In the genomic region with DNA sequence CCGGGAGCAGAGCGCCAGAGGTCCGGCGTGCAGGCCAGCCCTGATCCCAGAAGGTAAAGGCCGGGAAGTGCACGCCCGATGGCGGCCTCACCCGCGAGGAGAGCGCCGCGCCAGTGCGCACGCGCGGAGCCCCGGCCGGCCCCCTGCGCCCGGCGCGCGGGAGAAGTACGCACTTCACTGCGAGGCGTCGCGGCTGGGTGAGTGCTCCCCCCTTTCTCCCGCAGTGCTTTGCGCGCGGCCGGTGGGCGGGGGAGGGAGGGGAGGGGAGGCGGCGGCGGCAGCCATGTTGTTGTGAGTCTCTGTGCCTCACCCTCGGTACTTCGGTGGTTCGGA, we compare ENCODE assay signal across 8 mouse cellular contexts. TPM values are rescaled to one million over a fixed set of nuclear protein-coding genes. Genes with fewer than 3 reads are reported as not detected.
DNase-seq lines count a peak whose midpoint lies in the region; ATAC-seq and TF ChIP-seq lines count a peak whose summit lies in the region.

Pum2 (plus strand) TSS at position 161 of the 333 bp plus-strand sequence.

- peak; percentile 94 for ATAC-seq in forebrain, embryonic 12.5 days (ENCODE audit: low FRiP score)
- peak; percentile 97 for ATAC-seq in heart, postnatal 0 days (ENCODE audit: insufficient read depth, low read depth)
- ATAC-seq in liver, embryonic 16.5 days (ENCODE audit: low read depth), result peak; percentile 97
- peak; percentile 96 for ATAC-seq in neural tube, embryonic 13.5 days (ENCODE audit: low read depth)

- no peak for TF ChIP-seq CTCF in CH12.LX (conservative IDR thresholded peaks at IDR 0.05 in 1 of 2, IDR thresholded peaks at IDR 0.05 in 1 of 2; ENCODE audit: low read depth in 2 of 2, low read length in 2 of 2)
- TF ChIP-seq CTCF in heart, postnatal 0 days (IDR thresholded peaks at IDR 0.05; ENCODE audit: low read depth), result no peak
- TF ChIP-seq CTCF in testis, adult 2 months (IDR thresholded peaks at IDR 0.05; ENCODE audit: control insufficient read depth, insufficient read depth, insufficient replicate concordance, low read depth, low read length), result no peak

- H3K27ac ChIP-seq in CH12.LX (ENCODE audit: insufficient read depth, low read depth), result peak within 1 kb of the TSS; percentile 75
- H3K27ac ChIP-seq in forebrain, embryonic 12.5 days, result peak within 1 kb of the TSS; percentile 99
- H3K27ac ChIP-seq in heart, postnatal 0 days (ENCODE audit: low read depth), result peak within 1 kb of the TSS; percentile 96
- H3K27ac ChIP-seq in liver, embryonic 16.5 days (ENCODE audit: low read length), result peak within 1 kb of the TSS; percentile 96
- H3K27ac ChIP-seq in neural tube, embryonic 13.5 days (replicated peaks), result peak within 1 kb of the TSS; percentile 99
- peak within 1 kb of the TSS; percentile 99 for H3K27ac ChIP-seq in testis, adult 2 months (ENCODE audit: control insufficient read depth, insufficient read depth, low read depth, low read length)

- dilution Hi-C loops in CH12.LX (cut with MboI; ENCODE audit: extremely low pct_ligation_motif_present, extremely low pct_unique_long_range_greater_than_20kb, low sequenced_read_pairs), result no loop called here

- H3K4me3 ChIP-seq in CH12.LX (replicated peaks in 1 of 3; ENCODE audit: low read depth in 2 of 3, low read length in 2 of 3, poor library complexity in 1 of 3), result peak within 1 kb of the TSS; percentile 83 to 95 (median 85)
- H3K4me3 ChIP-seq in forebrain, embryonic 12.5 days (replicated peaks), result peak within 1 kb of the TSS; percentile 94
- H3K4me3 ChIP-seq in heart, postnatal 0 days (ENCODE audit: low read depth, low read length), result peak within 1 kb of the TSS; percentile 93
- H3K4me3 ChIP-seq in liver, embryonic 16.5 days (ENCODE audit: low read depth, low read length), result peak within 1 kb of the TSS; percentile 96
- H3K4me3 ChIP-seq in neural tube, embryonic 13.5 days, result peak within 1 kb of the TSS; percentile 86
- peak within 1 kb of the TSS; percentile 99 for H3K4me3 ChIP-seq in testis, adult 2 months (ENCODE audit: control insufficient read depth, low read depth, low read length)

- TF ChIP-seq POLR2A in CH12.LX (IDR thresholded peaks at IDR 0.05; ENCODE audit: low read depth, low read length), result peak; percentile 94
- peak; percentile 90 for TF ChIP-seq POLR2A in testis, adult 2 months (IDR thresholded peaks at IDR 0.05; ENCODE audit: control insufficient read depth, low read depth, low read length)

- in situ Hi-C loops in CH12.LX (cut with MboI; ENCODE audit: low pct_ligation_motif_present, low pct_unique_long_range_greater_than_20kb, low sequenced_read_pairs), result no loop called here

- peaks cover 0 to 28% of the 10 kb centered on the region in 2 experiments; a peak in 3 of 4 replicates for H3K4me1 ChIP-seq in CH12.LX (ENCODE audit: control insufficient read depth in 1 of 2, insufficient read depth in 2 of 2)
- H3K4me1 ChIP-seq in forebrain, embryonic 12.5 days, result peaks cover 25% of the 10 kb centered on the region
- H3K4me1 ChIP-seq in heart, postnatal 0 days (ENCODE audit: control insufficient read depth, insufficient read depth), result peaks cover 27% of the 10 kb centered on the region
- peaks cover 20% of the 10 kb centered on the region for H3K4me1 ChIP-seq in liver, embryonic 16.5 days (ENCODE audit: control insufficient read depth, low read depth, low read length)
- H3K4me1 ChIP-seq in neural tube, embryonic 13.5 days (replicated peaks), result peaks cover 34% of the 10 kb centered on the region
- peaks cover 2% of the 10 kb centered on the region; the same call in 1 of the 2 replicates for H3K4me1 ChIP-seq in testis, adult 2 months (ENCODE audit: control insufficient read depth, insufficient read depth, low read length)

- under 1% methylated on average over 29 of the region's 41 CpGs for WGBS in forebrain, embryonic 12.5 days
- WGBS in heart, postnatal 0 days, result under 1% methylated on average over 23 of the region's 41 CpGs
- 0% methylated on average over 35 of the region's 41 CpGs for WGBS in liver, embryonic 16.5 days (ENCODE audit: insufficient replicate concordance)
- WGBS in neural tube, embryonic 13.5 days, result under 1% methylated on average over 29 of the region's 41 CpGs

- no peak for TF ChIP-seq RAD21 in CH12.LX (IDR thresholded peaks at IDR 0.05; ENCODE audit: low read depth, low read length)

- peaks cover 0 to 4% of the 10 kb centered on the region in 2 experiments for H3K36me3 ChIP-seq in CH12.LX (replicated peaks in 1 of 2; ENCODE audit: control insufficient read depth in 1 of 2, insufficient read depth in 1 of 2, low read length in 1 of 2)
- H3K36me3 ChIP-seq in forebrain, embryonic 12.5 days (replicated peaks), result no peaks in the 10 kb centered on the region
- H3K36me3 ChIP-seq in heart, postnatal 0 days (replicated peaks; ENCODE audit: control insufficient read depth, insufficient read depth, low read length), result no peaks in the 10 kb centered on the region
- no peaks in the 10 kb centered on the region for H3K36me3 ChIP-seq in liver, embryonic 16.5 days (ENCODE audit: control insufficient read depth, insufficient read depth)
- no peaks in the 10 kb centered on the region for H3K36me3 ChIP-seq in neural tube, embryonic 13.5 days
- no peaks in the 10 kb centered on the region for H3K36me3 ChIP-seq in testis, adult 2 months (ENCODE audit: control insufficient read depth, insufficient read depth, low read length)

- peak within 1 kb of the TSS; percentile 78; the same call in 1 of the 2 replicates for H3K4me2 ChIP-seq in CH12.LX (ENCODE audit: insufficient read depth, low read depth, poor library complexity, severe bottlenecking)
- peak within 1 kb of the TSS; percentile 71 for H3K4me2 ChIP-seq in forebrain, embryonic 12.5 days
- peak within 1 kb of the TSS; percentile 86 for H3K4me2 ChIP-seq in heart, postnatal 0 days (ENCODE audit: low read depth, low read length)
- peak within 1 kb of the TSS; percentile 78 for H3K4me2 ChIP-seq in liver, embryonic 16.5 days (ENCODE audit: low read depth, low read length)
- H3K4me2 ChIP-seq in neural tube, embryonic 13.5 days, result peak within 1 kb of the TSS; percentile 94

- DNase-seq in CH12.LX (ENCODE audit: extremely low read depth), result peak; percentile 91
- peak; percentile 80 for DNase-seq in c-Kit-positive CD71-positive TER-119-negative erythroid progenitor cells, embryonic 14.5 days (ENCODE audit: low read depth)
- DNase-seq in heart, postnatal 0 days (ENCODE audit: low spot score), result peak; percentile 95
- peak; percentile 94 to 96 for DNase-seq in kidney, postnatal 4 days

- H3K9ac ChIP-seq in CH12.LX (ENCODE audit: insufficient read depth, low read depth), result peak within 1 kb of the TSS; percentile 89
- H3K9ac ChIP-seq in forebrain, embryonic 12.5 days, result peak within 1 kb of the TSS; percentile 97
- H3K9ac ChIP-seq in heart, postnatal 0 days (replicated peaks; ENCODE audit: low read depth, low read length), result peak within 1 kb of the TSS; percentile 97
- H3K9ac ChIP-seq in liver, embryonic 16.5 days (ENCODE audit: low read depth, low read length), result peak within 1 kb of the TSS; percentile 99
- peak within 1 kb of the TSS; percentile 99 for H3K9ac ChIP-seq in neural tube, embryonic 13.5 days

- TF ChIP-seq EP300 in CH12.LX (IDR thresholded peaks at IDR 0.05; ENCODE audit: low read length), result no peak
- no peak for TF ChIP-seq EP300 in heart, postnatal 0 days (IDR thresholded peaks at IDR 0.05; ENCODE audit: low read depth)

- H3K27me3 ChIP-seq in CH12.LX (replicated peaks), result no peaks in the 10 kb centered on the region
- H3K27me3 ChIP-seq in forebrain, embryonic 12.5 days, result no peaks in the 10 kb centered on the region
- no peaks in the 10 kb centered on the region for H3K27me3 ChIP-seq in heart, postnatal 0 days (ENCODE audit: control insufficient read depth, insufficient read depth, low read length)
- H3K27me3 ChIP-seq in liver, embryonic 16.5 days (ENCODE audit: control insufficient read depth, insufficient read depth, low read depth, low read length), result no peaks in the 10 kb centered on the region
- H3K27me3 ChIP-seq in neural tube, embryonic 13.5 days, result no peaks in the 10 kb centered on the region
- no peaks in the 10 kb centered on the region for H3K27me3 ChIP-seq in testis, adult 2 months (ENCODE audit: control insufficient read depth, insufficient read depth, low read length)

- peaks cover 41% of the 10 kb centered on the region for H3K79me2 ChIP-seq in CH12.LX (replicated peaks; ENCODE audit: control insufficient read depth, extremely low read depth, insufficient read depth, poor library complexity, severe bottlenecking)

- H3K9me3 ChIP-seq in CH12.LX (replicated peaks; ENCODE audit: low read length), result no peaks in the 10 kb centered on the region
- H3K9me3 ChIP-seq in forebrain, embryonic 12.5 days, result peaks cover 10% of the 10 kb centered on the region; the same call in 1 of the 2 replicates
- no peaks in the 10 kb centered on the region for H3K9me3 ChIP-seq in heart, postnatal 0 days (replicated peaks; ENCODE audit: control insufficient read depth, low read length)
- no peaks in the 10 kb centered on the region for H3K9me3 ChIP-seq in liver, embryonic 16.5 days (replicated peaks; ENCODE audit: control insufficient read depth, low read length)
- no peaks in the 10 kb centered on the region for H3K9me3 ChIP-seq in neural tube, embryonic 13.5 days

TF ChIP-seq in CH12.LX, 34 proteins besides CTCF, POLR2A, EP300 and RAD21 (continues in another document):
- TF ChIP-seq SIN3A (IDR thresholded peaks at IDR 0.05; ENCODE audit: low read length) (peak; percentile 41; the same call in 1 of the 2 replicates), ZC3H11A (IDR thresholded peaks at IDR 0.05; ENCODE audit: low read depth, low read length) (no peak), UBTF (IDR thresholded peaks at IDR 0.05; ENCODE audit: low read depth, low read length) (no peak), USF1 (IDR thresholded peaks at IDR 0.05; ENCODE audit: low read depth, low read length) (no peak), MAFK (IDR thresholded peaks at IDR 0.05; ENCODE audit: insufficient replicate concordance, low read length) (no peak), E2F4 (IDR thresholded peaks at IDR 0.05; ENCODE audit: insufficient replicate concordance, low read depth, low read length) (no peak), NELFE (IDR thresholded peaks at IDR 0.05; ENCODE audit: low read depth, low read length) (peak; percentile 95), HCFC1 (IDR thresholded peaks at IDR 0.05; ENCODE audit: low read depth, low read length) (peak; percentile 62), MYC (IDR thresholded peaks at IDR 0.05; ENCODE audit: low read depth, low read length) (0 out of 2 replicates have a peak, but pooled peaks have one; percentile 59)

RNA-seq across cellular contexts. Expression of gene Pum2, which starts in this region (rescaled TPM):
- total RNA-seq in CH12.LX (2012; rRNA removed) (52.9 and 61.0 TPM in 2 replicates), CH12.LX (2014; rRNA removed) (90.2 and 97.5 TPM in 2 replicates)
- polyA plus RNA-seq in CH12.LX (2012; ENCODE audit: insufficient read length, low read depth), result 62.7 and 75.4 TPM in 2 replicates
- polyA plus RNA-seq in forebrain, embryonic 12.5 days (2016; fragmentation: Nextera tagmentation; extraction: Ambion mirVana), result 94.6 and 97.9 TPM in 2 replicates
- 100 TPM in 2 replicates for total RNA-seq in heart, postnatal 0 days (2014; rRNA removed; ENCODE audit: low replicate concordance)
- polyA plus RNA-seq in heart, postnatal 0 days (2015; fragmentation: Nextera tagmentation; extraction: Ambion mirVana), result 18.6 and 20.9 TPM in 2 replicates
- 14.0 and 14.5 TPM in 2 replicates for polyA plus RNA-seq in liver, embryonic 16.5 days (2015; fragmentation: Nextera tagmentation; extraction: Ambion mirVana)
- 40.9 and 43.8 TPM in 2 replicates for polyA plus RNA-seq in neural tube, embryonic 13.5 days (2015; fragmentation: Nextera tagmentation; extraction: Ambion mirVana)
- 29.4 and 32.2 TPM in 2 replicates for polyA plus RNA-seq in testis, adult 2 months (2012; rRNA removed)

Comparison
In these comparisons a context has a peak if more than half of its experiments do, and no peak if none do; other contexts are left out.
1. Peak in every context shown above with its lines: DNase-seq, ATAC-seq, H3K4me3 ChIP-seq and H3K27ac ChIP-seq.